Mouse (Mus musculus) kidney, postnatal 4 days (tissue): ENCODE data around the gene S100a8.
A peak's percentile ranks its signal among the peaks of the same experiment; 100 is the strongest.

ENCODE experiments used
- DNase-seq, 2 experiments: peaks; one replicate each; pipeline ENCODE4 v3.0.0; 2021; ENCODE audit warnings: mixed read lengths in 2 of 2

S100a8 gene

DNA sequence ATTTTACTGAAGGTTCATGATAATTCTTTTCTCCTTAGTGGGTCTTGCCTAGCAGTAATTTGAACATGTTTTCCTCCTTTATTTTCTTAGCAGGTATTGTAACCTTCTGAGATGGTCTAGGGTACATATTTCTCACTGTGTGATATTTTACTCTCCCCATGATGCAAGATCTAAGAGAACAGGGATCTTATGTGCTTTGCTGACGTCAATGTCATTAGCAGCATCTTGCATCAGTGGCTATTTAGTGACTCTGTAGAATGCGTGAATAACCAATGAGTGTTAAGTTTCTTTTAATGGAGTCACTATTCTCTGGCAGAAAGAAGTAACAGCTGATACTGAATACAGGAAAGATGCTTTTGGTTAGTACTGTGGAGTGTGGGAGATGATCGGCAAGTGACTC, 15.2 kb downstream of the S100a8 start:
- DNase-seq, result no peak

DNA sequence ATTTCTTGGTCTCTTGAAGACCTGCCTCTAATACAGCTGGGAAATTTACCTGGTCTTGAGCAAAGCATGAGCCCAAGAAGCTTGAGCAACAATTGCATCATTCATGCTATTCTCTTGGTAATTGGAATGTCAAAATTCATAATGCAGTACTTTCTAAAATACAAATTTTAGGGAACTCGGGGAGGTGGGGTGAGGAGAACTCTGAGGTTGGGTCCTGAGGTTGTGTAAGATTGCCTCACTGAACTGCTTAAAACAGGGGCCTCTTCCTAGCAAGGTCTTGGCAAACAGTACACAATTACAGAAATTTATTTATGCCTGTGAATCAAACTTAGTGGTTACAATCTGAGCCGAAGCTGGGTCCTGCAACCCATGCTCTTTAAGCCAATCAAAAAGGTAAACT, 18.1 kb downstream of the S100a8 start:
- DNase-seq, result no peak

- DNase-seq, result no peak
These were observed 24.7 kb downstream of the S100a8 start for GRCm38 (mm10) chr3:90693496-90693895.

- no peak for DNase-seq
These were observed 26.8 kb downstream of the S100a8 start, which contains the start of gene S100a9 for GRCm38 (mm10) chr3:90695613-90696012. Gene S100a9, minus strand, starts transcription at chr3:90695721.

DNA sequence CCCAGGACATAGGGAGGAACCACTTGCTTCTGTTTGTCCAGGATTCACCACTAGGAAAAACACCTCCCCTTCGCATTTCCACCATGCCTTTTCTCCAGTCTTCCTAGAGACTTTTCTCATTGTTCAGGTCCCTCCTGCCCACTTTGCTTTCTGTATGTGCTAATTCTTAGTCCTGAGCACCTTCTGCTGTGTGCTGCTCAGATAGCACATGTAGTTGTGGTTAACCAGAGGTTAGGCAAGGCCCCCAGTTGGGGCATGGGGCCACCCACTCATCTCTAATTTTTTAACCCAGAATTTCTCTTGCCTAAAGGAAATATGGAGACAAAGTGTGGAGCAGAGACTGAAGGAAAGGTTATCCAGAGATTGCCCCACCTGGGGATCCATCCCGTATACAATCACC, 33.5 kb downstream of the S100a8 start:
- no peak for DNase-seq

DNA sequence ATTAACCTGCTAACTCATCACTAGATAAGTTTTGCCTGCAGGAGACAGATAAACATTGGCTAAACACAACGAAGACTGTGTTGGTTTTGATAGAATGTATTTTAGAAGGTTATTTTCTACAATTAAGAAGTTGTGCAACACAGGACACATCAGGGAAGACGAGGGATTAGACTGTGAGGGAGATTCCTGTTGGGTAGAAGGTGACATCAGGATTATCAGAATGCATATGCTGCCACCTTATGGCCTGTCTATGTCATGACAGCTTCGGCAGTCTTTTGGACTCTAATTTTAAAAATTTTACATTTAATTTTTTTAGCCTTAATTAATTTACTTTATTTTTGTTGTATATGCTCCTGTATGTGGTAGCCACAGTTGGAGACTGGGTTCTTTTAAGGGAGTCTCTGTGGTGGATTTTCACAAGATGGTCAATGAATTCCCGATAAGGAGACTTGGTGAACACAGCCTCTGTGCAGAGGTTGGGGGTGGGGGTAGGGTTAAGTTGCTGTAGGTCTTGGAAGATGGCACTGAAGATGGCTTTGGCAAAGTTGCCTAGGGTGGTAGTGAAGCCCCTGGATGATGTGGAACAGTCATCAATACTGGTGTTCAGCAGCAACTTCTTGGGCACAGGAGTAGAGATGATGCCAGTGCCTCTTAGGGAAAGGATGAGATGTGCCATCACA, 39.9 kb downstream of the S100a8 start:
- DNase-seq, result peak; percentile 39 to 45

DNA sequence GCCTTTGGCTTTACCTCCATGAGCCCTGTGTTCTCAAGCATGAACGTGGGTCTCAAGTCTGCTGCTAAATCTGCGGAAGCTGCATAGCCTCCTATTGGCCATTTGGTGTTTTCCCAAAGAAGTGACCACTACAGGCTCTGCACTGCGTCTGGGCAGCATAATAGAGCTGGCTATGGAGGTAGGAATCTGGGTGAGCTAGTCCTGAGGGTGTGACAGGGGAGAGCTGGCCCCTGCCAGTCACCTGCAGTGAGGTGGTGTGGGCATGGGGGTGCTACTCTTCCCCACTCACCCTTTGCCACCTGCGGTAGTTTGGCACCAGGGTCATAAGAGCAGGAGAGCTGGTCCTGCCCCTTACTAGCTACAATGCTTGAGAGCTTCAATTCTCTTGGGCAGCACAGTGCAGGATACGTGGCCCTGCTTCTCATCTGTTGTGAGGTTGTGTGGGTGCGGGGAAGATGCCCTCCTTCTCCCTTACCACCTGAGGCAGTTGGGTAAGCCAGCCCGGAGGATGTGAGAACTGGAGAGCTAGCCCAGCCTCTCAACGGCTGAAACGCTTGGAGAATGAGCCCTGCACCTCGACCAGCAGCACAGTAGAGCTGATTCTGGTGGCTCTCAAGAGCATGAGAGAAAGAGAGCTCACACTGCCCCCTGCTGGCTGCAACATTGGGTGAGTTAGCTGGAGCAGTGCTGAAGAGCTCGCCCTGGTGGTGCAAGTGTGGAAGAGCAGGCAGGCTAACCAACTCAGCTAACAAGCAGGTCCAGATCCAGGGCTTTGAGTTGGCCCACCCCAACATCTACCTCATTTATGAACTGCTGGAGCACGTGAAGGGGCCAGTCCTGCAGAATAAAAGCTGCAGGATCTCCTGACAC, 41.0 kb downstream of the S100a8 start:
- peak; percentile 95 to 96 for DNase-seq
